Mouse (Mus musculus) lung, postnatal 4 days (tissue): ENCODE measurements around the gene Anks6.
"Not testable (repeated sequence)": the region's sequence is repeated elsewhere in the genome, so short reads cannot be mapped to it uniquely, and the experiment has no call there.

ENCODE experiments used
- DNase-seq, 2 experiments: peaks; one replicate each; pipeline ENCODE4 v3.0.0; 2021

The Anks6 gene

DNA sequence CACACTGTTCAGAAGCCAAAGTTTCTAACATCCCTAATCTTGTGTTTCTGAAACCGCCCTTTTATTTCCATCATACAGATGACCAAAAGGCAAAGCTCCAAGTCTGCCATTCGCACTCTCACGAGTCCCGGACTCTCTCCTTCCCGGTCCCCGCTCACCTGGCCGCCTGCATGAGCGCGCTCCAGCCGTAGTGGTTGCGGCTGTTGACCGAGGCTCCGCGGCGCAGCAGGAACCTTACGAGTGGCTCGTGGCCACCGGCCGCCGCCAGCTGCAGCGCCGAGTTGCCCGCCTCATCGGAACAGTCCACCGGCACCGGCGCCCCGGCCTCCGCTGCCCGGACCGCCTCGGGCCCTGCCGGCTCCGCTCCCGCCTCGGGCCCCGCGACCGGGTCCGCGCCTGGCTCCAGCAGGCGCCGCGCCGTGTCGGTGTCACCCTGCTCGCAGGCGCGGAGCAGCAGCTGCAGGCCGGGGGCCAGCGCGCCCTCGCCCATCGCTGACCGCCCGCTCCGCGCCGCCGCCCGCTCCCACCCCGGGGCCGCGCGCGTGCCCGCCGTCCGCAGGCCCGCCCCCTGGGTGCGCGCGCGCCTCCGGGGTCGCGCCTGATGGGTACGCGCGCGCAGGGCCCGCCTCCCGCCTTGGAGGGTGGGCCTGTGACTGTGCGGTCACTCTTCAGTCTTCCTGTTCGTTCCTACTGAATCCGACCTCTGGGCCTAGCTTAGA, at the start of gene Anks6:
Anks6 (minus strand) TSS at position 637 of the 719 bp plus-strand sequence.
- peak; percentile 80 to 89 for DNase-seq

- DNase-seq: no peak
Observed at GRCm38 (mm10) chr4:47103561-47103960, 46.3 kb upstream of the Anks6 start.

GRCm38 (mm10) chr4:47093647-47094046, 36.4 kb upstream of the Anks6 start:
- DNase-seq: no peak

GRCm38 (mm10) chr4:47093161-47093560, 35.9 kb upstream of the Anks6 start:
- DNase-seq: no peak

DNA sequence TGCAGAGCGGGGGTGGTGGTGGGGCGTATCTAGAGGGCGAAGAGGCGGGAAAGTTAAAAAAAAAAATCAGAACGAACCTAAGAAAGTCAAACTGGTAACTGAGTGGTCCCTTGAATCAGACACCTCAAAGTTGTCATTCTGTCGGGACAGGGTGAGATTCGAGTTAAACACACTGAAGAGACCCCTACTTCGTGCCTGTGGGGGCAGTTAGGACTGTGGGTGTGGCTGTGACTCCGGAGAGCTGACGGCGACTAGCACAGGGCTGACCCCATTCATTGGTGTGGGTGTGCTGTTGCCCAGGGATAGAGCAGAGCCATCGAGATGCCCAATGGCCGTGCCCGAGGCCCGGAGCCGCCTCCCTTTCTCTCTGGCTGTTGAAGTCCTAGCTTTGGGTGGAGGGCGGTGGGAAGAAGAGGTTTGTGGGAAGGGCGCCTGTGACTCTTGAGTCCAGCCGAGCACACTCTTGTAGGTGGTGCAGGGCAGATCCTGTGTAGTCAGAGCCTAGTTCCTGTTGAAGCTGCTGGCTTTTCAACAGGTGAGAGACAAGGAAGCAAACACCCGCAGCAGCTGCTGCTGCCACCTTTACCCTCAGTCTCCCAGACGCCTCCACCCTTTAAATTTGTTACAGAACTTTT, 35.3 kb upstream of the Anks6 start:
- peak in 1 of 2 experiments; percentile 24 for DNase-seq

DNA sequence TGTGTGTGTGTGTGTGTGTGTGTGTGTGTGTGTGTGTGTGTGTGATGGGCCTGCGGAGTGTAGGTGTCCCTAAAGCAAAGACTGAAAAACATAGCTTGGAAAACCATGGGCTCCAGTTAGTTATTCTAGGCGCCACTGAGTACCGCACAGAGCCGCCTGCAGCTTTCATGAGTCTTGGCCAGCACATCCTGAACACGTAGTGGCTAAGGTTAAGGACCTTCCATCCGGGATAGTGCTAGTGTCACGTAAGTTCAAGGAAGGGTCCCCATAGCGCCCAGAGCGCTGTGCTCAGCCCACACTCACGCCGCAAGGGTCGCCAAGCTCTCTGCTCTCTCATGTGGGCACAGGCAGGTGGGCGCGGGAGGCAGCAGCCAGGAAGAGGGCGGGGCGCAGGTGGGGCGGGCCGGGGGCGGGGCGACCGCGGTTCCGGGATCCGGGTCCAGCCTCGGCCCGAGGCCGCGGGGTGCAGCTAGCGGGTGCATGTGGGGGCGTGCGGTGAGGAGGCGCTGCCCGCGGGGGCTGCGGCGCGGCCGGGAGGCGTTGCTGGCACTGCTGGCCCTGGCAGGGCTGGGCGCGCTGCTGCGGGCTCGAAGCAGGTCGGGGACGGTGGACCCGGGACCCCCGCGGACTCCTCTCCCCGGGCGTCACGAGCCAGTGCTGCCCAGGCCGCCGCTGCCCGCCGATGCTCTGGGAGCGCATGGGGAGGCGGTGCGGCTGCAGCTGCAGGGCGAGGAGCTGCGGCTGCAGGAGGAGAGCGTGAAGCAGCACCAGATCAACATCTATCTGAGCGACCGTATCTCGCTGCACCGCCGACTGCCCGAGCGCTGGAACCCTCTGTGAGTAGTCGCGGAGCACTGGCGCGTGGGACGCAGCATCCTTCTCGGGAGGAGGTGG, 34.5 kb upstream of the Anks6 start, which contains the start of gene Galnt12:
Galnt12 (plus strand) TSS at position 417 of the 894 bp plus-strand sequence.
- peak; percentile 14 to 30 for DNase-seq

DNA sequence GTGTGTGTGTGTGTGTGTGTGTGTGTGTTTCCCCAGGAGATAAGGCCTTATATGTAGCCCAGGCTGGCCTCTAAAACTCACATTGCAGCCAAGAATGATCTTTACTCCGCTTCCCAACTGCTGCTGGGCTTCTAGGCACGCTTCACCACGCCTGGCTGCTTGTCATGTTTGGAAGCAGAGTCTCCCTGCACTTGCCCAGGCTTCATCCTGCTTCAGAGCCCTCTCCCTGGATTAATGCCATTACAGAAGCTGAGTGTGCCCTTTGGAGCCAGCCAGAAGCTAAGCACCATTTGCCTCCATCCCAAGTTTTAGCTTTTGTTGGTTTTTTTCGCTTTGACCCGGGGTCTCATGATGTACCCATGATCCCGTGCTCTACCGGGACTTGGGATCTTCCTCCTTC, 31.4 kb upstream of the Anks6 start:
- DNase-seq: no peak

- no peak for DNase-seq
Observed at GRCm38 (mm10) chr4:47083824-47084223, 26.6 kb upstream of the Anks6 start.

DNA sequence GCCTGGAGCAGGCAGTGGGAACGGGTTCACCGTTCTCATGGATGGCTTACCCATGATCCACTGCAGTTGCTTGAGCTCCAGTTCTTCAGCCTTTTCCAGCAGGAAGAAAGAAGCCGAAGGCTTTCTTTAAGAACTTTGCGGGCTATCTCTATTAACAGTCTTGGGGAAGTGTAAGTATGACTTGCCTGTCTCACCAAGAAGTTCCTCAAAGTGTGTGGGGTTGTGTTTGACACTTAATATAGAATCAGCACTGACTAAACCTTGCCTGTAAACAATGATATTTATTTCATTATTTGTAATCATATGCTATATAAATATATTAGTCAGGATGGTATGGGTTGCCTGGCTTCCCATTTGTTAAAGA, 23.4 kb upstream of the Anks6 start:
- DNase-seq: no peak

GRCm38 (mm10) chr4:47079997-47080646, 22.9 kb upstream of the Anks6 start:
- DNase-seq: no peak

- DNase-seq: no peak
Observed at GRCm38 (mm10) chr4:47075054-47075453, 17.8 kb upstream of the Anks6 start.

DNA sequence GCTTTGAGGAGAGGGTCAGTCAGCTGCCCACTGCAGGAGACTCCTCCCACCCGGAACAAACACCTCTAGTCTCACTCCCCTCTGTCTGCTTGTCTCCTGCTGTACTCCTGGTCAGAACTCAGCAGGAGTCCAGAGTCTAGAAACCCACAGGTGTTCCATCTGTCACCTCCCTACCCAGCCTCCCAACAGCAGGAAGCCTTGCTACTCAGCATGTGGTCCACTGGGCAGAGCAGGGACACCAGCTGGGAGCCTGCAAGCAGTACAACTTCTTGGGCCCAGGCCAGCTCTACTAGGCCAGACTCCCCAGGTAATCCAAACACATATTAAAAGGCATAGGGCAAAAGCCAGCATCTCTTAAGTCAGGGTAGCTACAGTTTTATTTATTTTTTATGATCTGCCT, 3.7 kb upstream of the Anks6 start:
- DNase-seq: no peak

DNA sequence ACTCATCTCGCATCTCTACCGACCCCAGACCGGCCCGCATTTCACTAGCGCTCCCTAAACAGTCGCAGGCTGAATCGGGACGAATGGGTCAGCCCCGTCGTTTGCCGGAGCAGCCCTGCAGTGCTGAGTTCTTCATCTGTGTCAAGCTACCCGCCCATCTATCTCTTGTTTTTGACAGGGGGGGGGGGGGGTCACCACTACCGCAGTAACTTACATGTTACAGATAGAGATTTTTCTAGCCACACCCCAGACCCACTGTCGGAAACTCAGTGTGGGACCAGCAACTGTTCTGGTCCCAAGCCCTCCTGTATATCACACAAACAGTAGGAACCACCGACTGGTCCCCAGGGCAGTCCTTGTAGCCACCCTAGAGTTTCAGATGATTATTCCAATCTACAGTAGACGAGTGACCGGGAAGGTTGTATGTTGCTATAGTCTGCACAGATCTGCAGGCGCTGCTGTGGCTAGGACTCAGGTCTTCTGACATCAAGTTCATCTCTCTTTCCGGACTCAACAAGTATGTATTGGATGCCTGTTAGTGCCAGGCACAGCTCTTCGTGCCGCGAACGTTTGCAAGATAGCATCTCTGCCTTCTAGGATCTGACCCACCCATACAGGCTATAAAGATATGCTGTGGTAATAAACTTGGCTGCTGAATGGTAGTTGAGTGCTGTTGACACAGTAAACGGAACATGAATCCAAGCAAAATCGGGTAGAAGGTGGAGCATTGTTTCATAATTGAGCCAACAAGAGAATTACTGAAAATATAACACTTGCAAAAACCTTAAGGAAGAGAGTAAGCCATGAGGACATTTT, 491 bp upstream of the Anks6 start:
- no peak for DNase-seq

- DNase-seq: no peak
Observed at GRCm38 (mm10) chr4:47055570-47056080, 1.6 kb downstream of the Anks6 start.

DNA sequence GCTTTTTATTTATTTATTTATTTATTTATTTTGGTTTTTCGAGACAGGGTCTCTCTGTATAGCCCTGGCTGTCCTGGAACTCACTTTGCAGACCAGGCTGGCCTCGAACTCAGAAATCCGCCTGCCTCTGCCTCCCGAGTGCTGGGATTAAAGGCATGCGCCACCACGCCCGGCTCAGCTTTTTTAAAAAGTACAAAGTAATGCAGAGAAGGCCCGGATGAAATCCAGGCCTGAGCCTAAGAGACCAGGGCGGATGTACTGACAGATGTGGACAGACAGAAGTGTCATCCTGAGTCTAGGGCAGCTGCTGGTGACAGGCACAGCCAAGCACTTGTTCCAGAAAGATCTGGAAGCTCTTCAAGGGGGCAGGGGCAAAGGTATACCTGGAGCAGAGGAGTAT, 2.1 kb downstream of the Anks6 start:
- not testable (repeated sequence) for DNase-seq

DNA sequence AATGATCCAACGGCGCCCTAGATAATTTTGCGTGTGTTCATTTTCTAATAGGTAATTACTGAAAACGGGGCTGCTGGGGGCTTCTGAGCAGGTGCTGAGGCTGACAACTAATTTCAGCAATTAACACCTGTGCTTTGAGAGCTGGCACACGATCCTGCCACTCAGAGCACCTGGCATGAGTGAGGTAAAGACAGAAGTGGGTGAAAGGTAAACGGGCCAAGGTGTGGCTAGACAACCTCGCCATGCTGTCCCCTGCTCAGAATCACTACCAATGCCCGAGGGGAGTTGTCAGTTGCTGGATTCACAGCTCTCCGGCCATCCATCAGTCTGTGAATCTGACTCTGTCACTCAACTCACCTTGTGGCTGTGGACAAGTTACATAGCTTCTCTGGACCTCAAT, 5.3 kb downstream of the Anks6 start:
- DNase-seq: no peak

GRCm38 (mm10) chr4:47050642-47051381, 6.4 kb downstream of the Anks6 start:
- no peak for DNase-seq

GRCm38 (mm10) chr4:47050167-47050566, 7.1 kb downstream of the Anks6 start:
- DNase-seq: peak; percentile 77 to 89

GRCm38 (mm10) chr4:47049216-47049615, 8.0 kb downstream of the Anks6 start:
- no peak for DNase-seq

- no peak for DNase-seq
Observed at GRCm38 (mm10) chr4:47047765-47048164, 9.5 kb downstream of the Anks6 start.

DNA sequence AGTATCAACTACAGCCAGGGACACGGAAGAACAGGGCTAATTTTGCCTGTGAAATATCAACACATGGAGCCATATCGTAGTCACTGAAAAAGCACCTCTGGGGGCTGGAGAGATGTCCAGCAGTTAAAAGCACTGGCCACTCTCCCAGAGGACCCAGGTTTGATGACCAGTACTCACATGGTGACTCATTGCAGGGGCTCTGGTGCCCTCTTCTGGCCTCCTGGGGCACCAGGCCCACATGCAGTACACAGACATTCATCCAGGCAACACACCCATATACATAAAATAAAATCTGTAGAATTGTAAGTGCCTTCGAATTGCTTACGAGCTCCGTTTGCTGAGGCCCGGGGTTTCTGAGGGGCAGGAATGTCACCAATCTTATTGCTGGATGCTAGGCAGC, 10.3 kb downstream of the Anks6 start:
- DNase-seq: no peak
